Mouse (Mus musculus): ENCODE results near the gene Duoxa2. TPM values are rescaled to one million over a fixed set of nuclear protein-coding genes. Genes with fewer than 3 reads are reported as not detected.
"Not testable (repeated sequence)": the region's sequence is repeated elsewhere in the genome, so short reads cannot be mapped to it uniquely, and the experiment has no call there.

The Duoxa2 gene
- polyA plus RNA-seq, 1 experiment from 2014 or later: 0.19 TPM

- 94% methylated on average over 6 of the region's 6 CpGs for WGBS
- H3K36me3 ChIP-seq (ENCODE audit: control insufficient read depth, insufficient read depth, low read length): not testable (repeated sequence)
These were observed 47.5 kb downstream of the Duoxa2 start for GRCm38 (mm10) chr2:122346164-122346563.

GRCm38 (mm10) chr2:122347257-122347656, 48.6 kb downstream of the Duoxa2 start:
- no peaks in the 10 kb centered on the region for H3K27me3 ChIP-seq (ENCODE audit: control insufficient read depth, insufficient read depth, low read depth, low read length)
- no peak overlapping the region for H3K4me3 ChIP-seq (ENCODE audit: low read depth, low read length)
- no peaks in the 10 kb centered on the region for H3K9me3 ChIP-seq (replicated peaks; ENCODE audit: control insufficient read depth, low read length, poor library complexity, severe bottlenecking)
- H3K4me1 ChIP-seq (ENCODE audit: control insufficient read depth, insufficient read depth, low read length): peaks cover 32% of the 10 kb centered on the region
- H3K9ac ChIP-seq (ENCODE audit: low read depth, low read length): no peak overlapping the region
- no peaks in the 10 kb centered on the region for H3K36me3 ChIP-seq (ENCODE audit: control insufficient read depth, insufficient read depth, low read length)
- no peak for ATAC-seq
- no peak overlapping the region for H3K4me2 ChIP-seq (ENCODE audit: low read length)
- 89% methylated on average over 3 of the region's 3 CpGs for WGBS
- no peak overlapping the region; the same call in 1 of the 2 replicates for H3K27ac ChIP-seq (ENCODE audit: low read length)

More at GRCm38 (mm10) chr2:122346164-122346563, 47.5 kb downstream of the Duoxa2 start:
- H3K27ac ChIP-seq (ENCODE audit: low read length); H3K4me3 ChIP-seq (ENCODE audit: low read depth, low read length); H3K27me3 ChIP-seq (ENCODE audit: control insufficient read depth, insufficient read depth, low read depth, low read length); H3K4me2 ChIP-seq (ENCODE audit: low read length); ATAC-seq; H3K9me3 ChIP-seq (replicated peaks; ENCODE audit: control insufficient read depth, low read length, poor library complexity, severe bottlenecking); H3K9ac ChIP-seq (ENCODE audit: low read depth, low read length): not testable (repeated sequence)
- H3K4me1 ChIP-seq (ENCODE audit: control insufficient read depth, insufficient read depth, low read length): peaks cover 21% of the 10 kb centered on the region

- Histone ChIP-seq H3K9me3 (replicated peaks; ENCODE audit: control insufficient read depth, low read length, poor library complexity, severe bottlenecking) (no peaks in the 10 kb centered on the region), H3K9ac (ENCODE audit: low read depth, low read length) (peak overlapping the region; percentile 92), H3K4me2 (ENCODE audit: low read length) (peak overlapping the region; percentile 79), H3K4me3 (ENCODE audit: low read depth, low read length) (peak overlapping the region; percentile 52), H3K27ac (ENCODE audit: low read length) (peak overlapping the region; percentile 99), H3K4me1 (ENCODE audit: control insufficient read depth, insufficient read depth, low read length) (peaks cover 36% of the 10 kb centered on the region), H3K27me3 (ENCODE audit: control insufficient read depth, insufficient read depth, low read depth, low read length) (no peaks in the 10 kb centered on the region), H3K36me3 (ENCODE audit: control insufficient read depth, insufficient read depth, low read length) (no peaks in the 10 kb centered on the region)
- ATAC-seq: peak; percentile 83
- under 1% methylated on average over 41 of the region's 63 CpGs for WGBS
These were observed 49.9 kb downstream of the Duoxa2 start for GRCm38 (mm10) chr2:122348531-122349131.

- Histone ChIP-seq H3K4me1 (ENCODE audit: control insufficient read depth, insufficient read depth, low read length) (peaks cover 36% of the 10 kb centered on the region), H3K9ac (ENCODE audit: low read depth, low read length) (peak overlapping the region; percentile 92)
- ATAC-seq: peak; percentile 54
These were observed 50.6 kb downstream of the Duoxa2 start for GRCm38 (mm10) chr2:122349136-122349785.

GRCm38 (mm10) chr2:122351156-122351930, 52.6 kb downstream of the Duoxa2 start:
- peak overlapping the region; percentile 81 for H3K27ac ChIP-seq (ENCODE audit: low read length)
- peaks cover 36% of the 10 kb centered on the region for H3K4me1 ChIP-seq (ENCODE audit: control insufficient read depth, insufficient read depth, low read length)
- H3K27me3 ChIP-seq (ENCODE audit: control insufficient read depth, insufficient read depth, low read depth, low read length): no peaks in the 10 kb centered on the region
- no peak overlapping the region for H3K4me2 ChIP-seq (ENCODE audit: low read length)
- H3K36me3 ChIP-seq (ENCODE audit: control insufficient read depth, insufficient read depth, low read length): 0 out of 2 replicates have a peak, but pooled peaks cover 8% of the 10 kb centered on the region
- H3K4me3 ChIP-seq (ENCODE audit: low read depth, low read length): no peak overlapping the region
- H3K9ac ChIP-seq (ENCODE audit: low read depth, low read length): no peak overlapping the region
- WGBS: 54% methylated on average over 5 of the region's 5 CpGs
- no peak for ATAC-seq
- no peaks in the 10 kb centered on the region for H3K9me3 ChIP-seq (replicated peaks; ENCODE audit: control insufficient read depth, low read length, poor library complexity, severe bottlenecking)

More at GRCm38 (mm10) chr2:122349136-122349785, 50.6 kb downstream of the Duoxa2 start:
- Histone ChIP-seq H3K27me3 (ENCODE audit: control insufficient read depth, insufficient read depth, low read depth, low read length) (no peaks in the 10 kb centered on the region), H3K4me3 (ENCODE audit: low read depth, low read length) (peak overlapping the region; percentile 52), H3K9me3 (replicated peaks; ENCODE audit: control insufficient read depth, low read length, poor library complexity, severe bottlenecking) (no peaks in the 10 kb centered on the region), H3K27ac (ENCODE audit: low read length) (peak overlapping the region; percentile 99), H3K36me3 (ENCODE audit: control insufficient read depth, insufficient read depth, low read length) (no peaks in the 10 kb centered on the region), H3K4me2 (ENCODE audit: low read length) (peak overlapping the region; percentile 79)
- WGBS: 5% methylated on average over 14 of the region's 14 CpGs

- WGBS: 15% methylated on average over 4 of the region's 4 CpGs
- Histone ChIP-seq H3K4me1 (ENCODE audit: control insufficient read depth, insufficient read depth, low read length) (peaks cover 36% of the 10 kb centered on the region), H3K27ac (ENCODE audit: low read length) (peak overlapping the region; percentile 81), H3K9ac (ENCODE audit: low read depth, low read length) (no peak overlapping the region), H3K36me3 (ENCODE audit: control insufficient read depth, insufficient read depth, low read length) (peaks cover 11% of the 10 kb centered on the region; the same call in 1 of the 2 replicates), H3K9me3 (replicated peaks; ENCODE audit: control insufficient read depth, low read length, poor library complexity, severe bottlenecking) (no peaks in the 10 kb centered on the region), H3K4me2 (ENCODE audit: low read length) (no peak overlapping the region), H3K4me3 (ENCODE audit: low read depth, low read length) (no peak overlapping the region), H3K27me3 (ENCODE audit: control insufficient read depth, insufficient read depth, low read depth, low read length) (no peaks in the 10 kb centered on the region)
- peak; percentile 16; the same call in 1 of the 2 replicates for ATAC-seq
These were observed 53.2 kb downstream of the Duoxa2 start for GRCm38 (mm10) chr2:122351931-122352329.

Other genes with a start within 250 kb of the Duoxa2 start
- 7.3 and 8.1 TPM in 2 replicates for gene Spg11, start 180.5 kb upstream of the Duoxa2 start, polyA plus RNA-seq (2015; fragmentation: Nextera tagmentation; extraction: Ambion mirVana)
- gene B2m, start 151.2 kb upstream of the Duoxa2 start, polyA plus RNA-seq (2015; fragmentation: Nextera tagmentation; extraction: Ambion mirVana): 68.3 and 72.7 TPM in 2 replicates
- not detected in 2 replicates for gene Trim69, start 138.2 kb upstream of the Duoxa2 start, polyA plus RNA-seq (2015; fragmentation: Nextera tagmentation; extraction: Ambion mirVana)
- not detected in 2 replicates for gene Patl2, start 112.7 kb upstream of the Duoxa2 start, polyA plus RNA-seq (2015; fragmentation: Nextera tagmentation; extraction: Ambion mirVana)
- not detected in 2 replicates for gene Terb2, start 112.6 kb upstream of the Duoxa2 start, polyA plus RNA-seq (2015; fragmentation: Nextera tagmentation; extraction: Ambion mirVana)
- 23.0 and 25.5 TPM in 2 replicates for gene Sord, start 64.2 kb upstream of the Duoxa2 start, polyA plus RNA-seq (2015; fragmentation: Nextera tagmentation; extraction: Ambion mirVana)
- gene Duox2, start 451 bp upstream of the Duoxa2 start, polyA plus RNA-seq (2015; fragmentation: Nextera tagmentation; extraction: Ambion mirVana): 0.03 TPM in 1 of 2 replicates, not detected in the other
- gene Duoxa1, start 14.8 kb downstream of the Duoxa2 start, polyA plus RNA-seq (2015; fragmentation: Nextera tagmentation; extraction: Ambion mirVana): 0.17 and 0.26 TPM in 2 replicates
- gene Duox1, start 16.8 kb downstream of the Duoxa2 start, polyA plus RNA-seq (2015; fragmentation: Nextera tagmentation; extraction: Ambion mirVana): 0.07 and 0.11 TPM in 2 replicates
- gene Shf, start 70.3 kb downstream of the Duoxa2 start, polyA plus RNA-seq (2015; fragmentation: Nextera tagmentation; extraction: Ambion mirVana): 8.9 and 9.5 TPM in 2 replicates
- gene Slc28a2, start 127.6 kb downstream of the Duoxa2 start, polyA plus RNA-seq (2015; fragmentation: Nextera tagmentation; extraction: Ambion mirVana): not detected in 2 replicates
- 0.06 TPM in 1 of 2 replicates, not detected in the other for gene Gm14085, start 186.0 kb downstream of the Duoxa2 start, polyA plus RNA-seq (2015; fragmentation: Nextera tagmentation; extraction: Ambion mirVana)